Mouse (Mus musculus) midbrain, embryonic 10.5 days (tissue): ENCODE measurements around the gene Tnfrsf1b. TPM values are rescaled to one million over a fixed set of nuclear protein-coding genes. Genes with fewer than 3 reads are reported as not detected.

Source experiments
- DNase-seq: peaks from one replicate; pipeline ENCODE4 v3.0.0-alpha.2; 2017; ENCODE audit warnings: low spot score
- H3K27ac ChIP-seq: fragments of 300-500 bp; sonication (generic); replicated peaks from 2 replicates; pipeline ENCODE4 v1.5.1; 2016; ENCODE audit warnings: mild to moderate bottlenecking
- H3K27me3 ChIP-seq: fragments of 300-500 bp; sonication (generic); 2 replicates; pipeline ENCODE4 v1.6.1; 2016; ENCODE audit warnings: low read depth, mild to moderate bottlenecking; ENCODE audit not compliant: poor library complexity, severe bottlenecking
- H3K36me3 ChIP-seq: fragments of 300-500 bp; sonication (generic); 2 replicates; pipeline ENCODE4 v1.6.1; 2016; ENCODE audit warnings: mild to moderate bottlenecking, moderate library complexity
- H3K4me1 ChIP-seq: fragments of 300-500 bp; sonication (generic); 2 replicates; pipeline ENCODE4 v1.6.1; 2016
- H3K4me3 ChIP-seq: fragments of 300-500 bp; sonication (generic); 2 replicates; pipeline ENCODE4 v1.5.1; 2016; ENCODE audit warnings: mild to moderate bottlenecking, moderate library complexity
- H3K9me3 ChIP-seq: fragments of 300-500 bp; sonication (generic); replicated peaks from 2 replicates; pipeline ENCODE4 v1.6.1; 2016; ENCODE audit warnings: mild to moderate bottlenecking
- WGBS: fragments of 180-500 bp; shearing (Covaris S2); methylation state at CpG from one replicate; pipeline ENCODE4 v1.1.7; 2016; 5-methylcytosine and 5-hydroxymethylcytosine counted together
- polyA plus RNA-seq: library from polyadenylated mRNA; unstranded; fragments of >200 nt; fragmentation: Nextera tagmentation; extraction: Ambion mirVana; gene quantifications from 2 replicates; pipeline ENCODE4 v1.2.1, GENCODE M21; 2016

The Tnfrsf1b gene
- polyA plus RNA-seq, 1 experiment from 2014 or later, result 2.6 TPM

GRCm38 (mm10) chr4:145211076-145211475 lies 35.6 kb downstream of the Tnfrsf1b start:
- Histone ChIP-seq H3K36me3 (no peaks in the 10 kb centered on the region), H3K4me3 (no peak overlapping the region), H3K4me1 (peaks cover 12% of the 10 kb centered on the region), H3K27me3 (no peaks in the 10 kb centered on the region), H3K27ac (no peak overlapping the region), H3K9me3 (no peaks in the 10 kb centered on the region)
- no peak for DNase-seq
- WGBS, result 81% methylated on average over 2 of the region's 2 CpGs

DNA sequence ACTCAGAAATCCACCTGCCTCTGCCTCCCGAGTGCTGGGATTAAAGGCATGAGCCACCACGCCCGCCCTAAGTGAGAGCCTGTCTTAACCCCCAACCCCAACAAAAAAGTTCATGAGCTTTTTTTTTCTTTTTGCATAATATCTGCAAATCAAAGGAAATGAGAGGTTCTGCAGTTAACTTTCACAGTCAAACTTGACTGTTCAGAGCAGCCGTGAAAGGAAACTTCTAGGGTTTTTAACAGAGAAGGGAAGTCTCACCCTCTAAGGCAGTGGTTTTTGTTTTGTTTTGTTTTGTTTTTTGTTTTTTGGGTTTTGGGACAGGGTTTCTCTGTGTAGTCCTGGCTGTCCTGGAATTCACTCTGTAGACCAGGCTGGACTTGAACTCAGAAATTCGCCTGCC lies 36.1 kb downstream of the Tnfrsf1b start:
- DNase-seq, result no peak
- no peaks in the 10 kb centered on the region for H3K36me3 ChIP-seq
- WGBS, result 86% methylated on average over 5 of the region's 5 CpGs
- H3K27me3 ChIP-seq, result no peaks in the 10 kb centered on the region
- H3K27ac ChIP-seq, result no peak overlapping the region
- no peaks in the 10 kb centered on the region for H3K9me3 ChIP-seq
- no peak overlapping the region for H3K4me3 ChIP-seq
- H3K4me1 ChIP-seq, result peaks cover 12% of the 10 kb centered on the region

GRCm38 (mm10) chr4:145209690-145210088 lies 37.0 kb downstream of the Tnfrsf1b start:
- H3K4me1 ChIP-seq, result peaks cover 7% of the 10 kb centered on the region
- H3K27me3 ChIP-seq, result no peaks in the 10 kb centered on the region
- no peaks in the 10 kb centered on the region for H3K36me3 ChIP-seq
- DNase-seq, result no peak
- 43% methylated on average over 5 of the region's 5 CpGs for WGBS
- H3K4me3 ChIP-seq, result no peak overlapping the region
- no peaks in the 10 kb centered on the region for H3K9me3 ChIP-seq
- no peak overlapping the region for H3K27ac ChIP-seq

GRCm38 (mm10) chr4:145209076-145209689 lies 37.5 kb downstream of the Tnfrsf1b start:
- no peak for DNase-seq
- WGBS, result 78% methylated on average over 6 of the region's 6 CpGs
- peaks cover 2% of the 10 kb centered on the region for H3K4me1 ChIP-seq
- H3K4me3 ChIP-seq, result no peak overlapping the region
- H3K27me3 ChIP-seq, result no peaks in the 10 kb centered on the region
- H3K36me3 ChIP-seq, result no peaks in the 10 kb centered on the region
- no peak overlapping the region for H3K27ac ChIP-seq
- H3K9me3 ChIP-seq, result no peaks in the 10 kb centered on the region

DNA sequence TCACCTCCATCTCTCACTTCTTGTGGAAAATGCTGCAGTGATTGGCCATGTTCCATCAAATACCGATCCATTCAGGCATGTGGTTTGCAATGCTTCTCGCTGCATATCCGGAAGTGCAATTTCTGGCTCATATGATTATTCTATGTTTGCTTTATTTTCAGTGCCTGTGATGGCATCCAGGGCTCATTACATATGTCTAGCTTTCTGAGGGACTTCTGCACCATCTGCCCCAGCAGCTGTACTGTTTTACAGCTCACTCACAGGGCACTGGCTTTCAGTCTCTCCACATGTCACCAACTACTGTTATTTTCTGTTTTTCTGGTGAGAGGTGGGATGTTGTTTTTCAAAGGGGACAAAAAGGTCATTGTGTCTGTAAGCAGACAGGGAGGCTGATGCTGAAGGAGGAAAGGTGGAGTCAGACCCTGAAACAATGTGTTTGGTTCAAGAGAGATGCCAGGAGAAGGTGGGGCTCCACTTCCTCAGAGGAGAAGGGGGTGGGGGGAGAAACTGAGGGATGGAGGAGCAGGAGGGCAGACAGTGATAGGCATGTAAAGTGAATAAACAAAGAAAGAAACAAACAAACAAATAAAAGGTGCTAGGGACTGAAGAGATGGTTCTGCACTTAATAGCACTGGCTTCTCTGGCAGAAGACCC lies 38.8 kb downstream of the Tnfrsf1b start:
- Histone ChIP-seq H3K36me3 (no peaks in the 10 kb centered on the region), H3K9me3 (no peaks in the 10 kb centered on the region), H3K27me3 (no peaks in the 10 kb centered on the region), H3K27ac (no peak overlapping the region), H3K4me3 (no peak overlapping the region), H3K4me1 (no peaks in the 10 kb centered on the region)
- DNase-seq, result no peak
- WGBS, result 97% methylated on average over 3 of the region's 3 CpGs

DNA sequence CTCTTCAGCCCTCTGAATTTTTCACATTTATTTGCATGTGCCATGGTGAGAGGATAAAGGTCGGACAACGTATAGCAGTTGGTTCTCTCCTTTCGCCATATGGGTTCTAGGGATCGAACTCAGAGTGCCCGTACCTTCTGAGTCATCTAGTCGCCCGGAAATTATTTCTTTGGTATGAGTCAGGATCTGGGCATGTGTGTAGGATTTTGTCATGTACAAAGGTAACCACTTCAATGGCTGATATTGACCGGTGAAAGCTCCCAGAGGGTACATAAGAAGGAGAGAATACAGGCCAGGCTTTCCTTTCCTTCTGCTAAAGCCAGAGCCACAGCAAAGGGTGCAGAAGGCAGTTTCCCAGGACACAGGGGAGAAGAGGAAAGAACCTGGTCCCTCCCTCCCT lies 41.9 kb downstream of the Tnfrsf1b start:
- Histone ChIP-seq H3K4me1 (no peaks in the 10 kb centered on the region), H3K4me3 (no peak overlapping the region), H3K9me3 (no peaks in the 10 kb centered on the region), H3K27me3 (no peaks in the 10 kb centered on the region), H3K36me3 (no peaks in the 10 kb centered on the region), H3K27ac (no peak overlapping the region)
- WGBS, result 92% methylated on average over 8 of the region's 8 CpGs
- no peak for DNase-seq

DNA sequence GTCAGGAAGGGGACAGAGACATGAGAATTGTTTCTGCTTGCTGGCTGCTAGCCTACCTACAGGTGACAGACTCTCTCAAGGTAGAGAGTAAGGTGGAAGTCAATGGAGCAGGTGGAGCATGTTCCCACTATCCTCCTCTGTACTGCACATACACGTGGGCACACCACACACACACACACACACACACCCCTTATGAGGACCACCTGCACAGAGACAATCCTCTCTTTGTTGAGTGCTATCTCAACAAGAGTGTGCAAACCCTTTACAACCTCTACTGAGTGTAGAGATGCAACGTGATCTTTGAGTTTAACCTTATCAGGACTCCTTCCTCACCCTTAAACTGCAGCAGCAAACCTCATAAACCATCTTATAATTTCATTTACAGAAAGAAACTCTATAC lies 43.4 kb downstream of the Tnfrsf1b start:
- WGBS, result 71% methylated on average over 2 of the region's 2 CpGs
- Histone ChIP-seq H3K4me3 (no peak overlapping the region), H3K36me3 (no peaks in the 10 kb centered on the region), H3K9me3 (no peaks in the 10 kb centered on the region), H3K27me3 (no peaks in the 10 kb centered on the region), H3K4me1 (no peaks in the 10 kb centered on the region), H3K27ac (no peak overlapping the region)
- no peak for DNase-seq

DNA sequence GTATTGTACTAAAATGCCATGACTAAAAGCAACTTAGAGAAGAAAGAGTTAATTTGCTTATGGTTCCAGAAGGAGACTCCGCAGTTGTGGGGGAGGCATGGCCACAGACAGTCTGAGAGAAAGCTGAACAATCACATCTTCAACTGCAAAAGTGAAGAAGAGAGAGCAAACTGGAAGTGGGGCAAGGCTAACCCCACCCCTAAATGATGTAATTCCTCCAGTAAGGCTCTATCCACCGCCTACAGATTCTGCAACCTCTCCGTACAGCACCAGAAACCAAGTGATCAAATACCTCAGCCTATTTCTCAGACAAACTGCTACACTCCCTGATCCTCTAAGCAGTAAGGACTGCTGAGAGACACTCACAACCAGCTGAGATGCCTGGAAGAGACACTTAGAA lies 45.2 kb downstream of the Tnfrsf1b start:
- Histone ChIP-seq H3K9me3 (no peaks in the 10 kb centered on the region), H3K4me1 (no peaks in the 10 kb centered on the region), H3K27me3 (no peaks in the 10 kb centered on the region), H3K4me3 (no peak overlapping the region), H3K36me3 (no peaks in the 10 kb centered on the region), H3K27ac (no peak overlapping the region)
- WGBS, result 83% methylated on average over 3 of the region's 3 CpGs
- DNase-seq, result no peak

- WGBS, result 57% methylated on average over 11 of the region's 11 CpGs
- Histone ChIP-seq H3K36me3 (no peaks in the 10 kb centered on the region), H3K9me3 (no peaks in the 10 kb centered on the region), H3K27ac (no peak overlapping the region), H3K4me3 (no peak overlapping the region), H3K4me1 (no peaks in the 10 kb centered on the region), H3K27me3 (no peaks in the 10 kb centered on the region)
- no peak for DNase-seq
Measured at GRCm38 (mm10) chr4:145199982-145200699, 46.5 kb downstream of the Tnfrsf1b start.

DNA sequence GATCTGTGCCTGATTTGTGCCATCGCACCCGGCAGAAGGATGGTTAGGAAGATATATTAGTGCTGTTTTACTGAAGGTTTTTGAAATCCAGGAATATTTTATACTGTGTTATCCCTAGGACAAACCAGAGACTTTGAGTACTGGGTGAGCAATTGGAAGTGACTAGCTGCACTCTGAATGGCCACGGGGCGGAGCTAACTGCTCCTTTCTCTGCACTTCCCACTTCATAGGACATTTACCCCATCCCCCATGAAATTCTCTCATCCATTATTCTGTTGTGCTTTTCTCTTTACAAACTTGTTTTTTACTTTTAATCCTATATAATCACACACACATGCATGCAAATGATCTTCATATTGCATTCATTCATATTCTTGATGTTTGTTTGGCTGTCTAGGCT lies 50.1 kb downstream of the Tnfrsf1b start:
- no peak for DNase-seq
- H3K4me1 ChIP-seq, result peaks cover 11% of the 10 kb centered on the region
- 83% methylated on average over 4 of the region's 4 CpGs for WGBS
- H3K4me3 ChIP-seq, result no peak overlapping the region
- H3K27ac ChIP-seq, result no peak overlapping the region
- H3K36me3 ChIP-seq, result no peaks in the 10 kb centered on the region
- no peaks in the 10 kb centered on the region for H3K27me3 ChIP-seq
- no peaks in the 10 kb centered on the region for H3K9me3 ChIP-seq

- 22% methylated on average over 5 of the region's 5 CpGs for WGBS
Measured at GRCm38 (mm10) chr4:145195172-145195571, 51.5 kb downstream of the Tnfrsf1b start.

GRCm38 (mm10) chr4:145194559-145195162 lies 52.0 kb downstream of the Tnfrsf1b start, which contains the start of gene Vps13d:
Gene Vps13d, minus strand, starts transcription at chr4:145195005.
- peak within 1 kb of the TSS; percentile 88 for H3K27ac ChIP-seq
- WGBS, result under 1% methylated on average over 53 of the region's 53 CpGs
- DNase-seq, result peak; percentile 91

More at GRCm38 (mm10) chr4:145195172-145195571, 51.5 kb downstream of the Tnfrsf1b start:
- no peaks in the 10 kb centered on the region for H3K27me3 ChIP-seq
- peak overlapping the region; percentile 96 for H3K4me3 ChIP-seq
- H3K36me3 ChIP-seq, result peaks cover 2% of the 10 kb centered on the region; the same call in 1 of the 2 replicates
- H3K27ac ChIP-seq, result no peak overlapping the region
- H3K9me3 ChIP-seq, result no peaks in the 10 kb centered on the region
- peaks cover 11% of the 10 kb centered on the region for H3K4me1 ChIP-seq
- DNase-seq, result no peak

More at GRCm38 (mm10) chr4:145194559-145195162, 52.0 kb downstream of the Tnfrsf1b start, which contains the start of gene Vps13d:
- no peaks in the 10 kb centered on the region for H3K27me3 ChIP-seq
- peaks cover 7% of the 10 kb centered on the region for H3K36me3 ChIP-seq
- H3K9me3 ChIP-seq, result no peaks in the 10 kb centered on the region
- H3K4me3 ChIP-seq, result peak within 1 kb of the TSS; percentile 96
- H3K4me1 ChIP-seq, result peaks cover 11% of the 10 kb centered on the region
